Mouse (Mus musculus) retina, postnatal 7 days (tissue): ENCODE results near the gene Klk8.

Experiments used
- DNase-seq: peaks from one replicate; pipeline ENCODE4 v3.0.0-alpha.2; 2012; ENCODE audit warnings: low read depth, low spot score

Gene Klk8

GRCm38 (mm10) chr7:43791591-43791990 is 5.8 kb upstream of the Klk8 start, which contains the start of gene Klk9:
Klk9 (plus strand) TSS chr7:43791891.
- DNase-seq = no peak

DNA sequence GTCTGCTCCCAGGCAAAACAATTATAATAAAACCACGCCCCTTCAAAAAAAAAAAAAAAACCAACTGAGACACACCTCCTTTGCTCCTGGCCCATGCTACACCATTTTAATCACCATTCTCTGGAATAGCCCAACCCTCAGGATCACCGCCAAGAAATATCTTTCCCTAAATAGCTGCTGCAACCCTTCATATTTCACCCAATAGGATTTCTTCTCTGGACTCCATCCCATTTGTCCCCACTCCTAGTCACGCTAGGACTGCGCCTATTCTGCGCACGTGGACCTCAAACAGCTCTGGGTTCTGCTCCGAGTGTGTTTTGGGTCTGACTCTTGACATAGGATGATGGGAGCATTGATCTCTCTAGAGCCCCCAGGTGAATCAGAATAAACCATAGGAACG is 1.0 kb upstream of the Klk8 start:
- DNase-seq = no peak

DNA sequence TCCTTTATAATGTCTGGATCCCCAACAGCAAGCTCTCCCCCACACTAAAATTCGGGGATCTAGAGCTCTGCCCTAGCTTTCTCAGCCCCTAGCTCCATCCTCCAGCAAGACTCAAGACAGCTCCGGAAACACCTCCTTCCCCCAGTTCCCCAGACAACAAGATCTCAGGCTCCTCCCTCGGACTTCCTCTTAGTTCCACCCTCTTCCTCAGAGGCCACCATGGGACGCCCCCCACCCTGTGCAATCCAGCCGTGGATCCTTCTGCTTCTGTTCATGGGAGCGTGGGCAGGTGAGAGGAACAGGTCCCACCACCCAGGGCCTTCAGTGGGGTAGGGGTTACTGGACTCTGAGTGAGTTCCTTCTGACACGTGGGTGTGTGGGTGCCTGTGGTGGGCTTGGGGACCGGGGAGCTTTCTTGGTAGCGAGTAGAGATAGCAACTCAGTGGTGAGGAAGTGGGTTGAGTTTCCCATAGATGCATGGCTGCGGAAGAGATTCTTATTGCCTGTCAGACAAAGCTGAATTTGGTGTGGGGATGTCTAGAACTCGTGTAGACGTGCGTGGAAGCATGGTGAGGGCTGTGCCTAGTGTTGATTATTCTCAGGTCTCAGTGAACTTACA is 576 bp downstream of the Klk8 start:
- no peak for DNase-seq

GRCm38 (mm10) chr7:43799876-43800275 is 2.5 kb downstream of the Klk8 start:
- DNase-seq = no peak

DNA sequence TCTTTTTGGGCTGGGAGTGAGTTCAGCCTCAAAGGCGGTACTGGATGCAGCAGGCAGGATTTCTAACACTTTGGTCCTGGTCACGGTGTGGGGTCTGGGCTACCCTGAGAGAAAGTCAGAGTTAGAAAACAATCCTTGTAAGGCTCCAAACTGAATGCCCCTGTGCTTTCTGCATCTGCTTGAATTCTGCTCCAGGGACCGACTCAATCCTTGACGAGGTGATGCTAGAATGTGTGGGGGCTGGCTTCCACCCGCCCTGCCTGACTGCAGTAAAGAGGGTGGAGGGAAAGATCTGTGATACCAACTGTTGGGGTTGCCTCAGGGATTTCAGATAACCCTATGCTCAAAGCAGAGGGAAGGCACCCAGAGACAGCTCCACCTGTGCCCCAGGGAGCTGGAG is 13.6 kb downstream of the Klk8 start, which contains the start of gene Klk7:
TSS of gene Klk7 (plus strand) at position 301 of the 400 bp plus-strand sequence.
- no peak for DNase-seq

DNA sequence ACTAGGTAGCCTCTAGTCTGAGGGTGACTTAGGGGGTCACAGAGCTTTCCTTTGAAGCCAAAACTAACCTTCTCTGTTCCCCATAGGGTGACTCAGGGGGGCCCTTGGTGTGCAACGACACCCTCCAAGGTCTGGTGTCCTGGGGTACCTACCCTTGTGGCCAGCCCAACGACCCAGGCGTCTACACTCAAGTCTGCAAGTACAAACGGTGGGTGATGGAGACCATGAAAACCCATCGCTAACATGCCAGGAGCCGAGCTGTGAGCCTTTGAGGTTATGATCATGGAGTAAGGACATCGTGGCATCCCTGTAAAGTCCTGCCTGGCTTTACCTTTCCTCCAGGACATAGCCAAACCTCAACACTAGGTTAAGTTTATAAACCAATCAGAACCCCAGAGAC is 17.8 kb downstream of the Klk8 start:
- no peak for DNase-seq

DNA sequence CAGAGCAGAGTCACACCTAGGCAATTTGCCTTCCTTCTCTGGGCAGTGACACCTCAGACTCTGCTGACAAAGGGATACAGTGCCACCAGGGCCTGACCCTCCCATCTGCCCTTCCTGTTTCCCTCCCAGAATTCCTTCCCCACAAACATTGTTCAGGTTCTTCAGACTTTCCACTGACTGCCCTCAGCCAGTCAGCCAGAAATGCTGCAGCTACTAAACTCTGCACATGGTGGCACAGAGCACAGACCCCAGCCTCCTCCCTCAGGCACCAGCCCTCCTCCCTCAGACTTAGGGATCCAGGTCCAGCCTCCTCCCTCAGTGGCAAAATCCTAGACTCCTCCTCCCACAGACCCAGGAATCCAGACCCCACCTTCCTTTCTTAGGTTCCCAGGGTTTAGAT is 19.4 kb downstream of the Klk8 start:
- no peak for DNase-seq

- DNase-seq = no peak
Observed at GRCm38 (mm10) chr7:43821581-43821980, 24.2 kb downstream of the Klk8 start.

DNA sequence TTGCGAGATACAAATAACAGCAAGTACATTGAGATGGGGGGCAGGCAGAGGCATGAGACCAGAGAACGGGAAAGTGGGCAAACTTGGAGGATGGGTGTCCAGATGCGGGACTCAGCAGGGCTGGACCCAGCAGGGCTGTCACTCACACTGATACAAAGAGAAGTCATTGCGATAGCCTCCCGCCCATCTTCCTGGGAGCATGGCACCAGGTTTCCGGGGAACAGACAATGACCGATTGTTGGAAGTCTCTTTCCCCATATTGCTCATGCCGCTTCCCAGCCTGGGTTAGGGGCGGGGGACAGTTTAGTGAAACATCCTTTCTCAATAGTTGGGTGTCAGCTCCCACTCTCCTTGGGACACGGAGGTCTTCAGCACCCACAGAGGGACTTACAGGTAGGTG is 26.8 kb downstream of the Klk8 start, which contains the start of gene Klk6:
TSS of gene Klk6 (plus strand) at position 301 of the 400 bp plus-strand sequence.
- no peak for DNase-seq

- no peak for DNase-seq
Observed at GRCm38 (mm10) chr7:43826056-43826455, 28.7 kb downstream of the Klk8 start.

DNA sequence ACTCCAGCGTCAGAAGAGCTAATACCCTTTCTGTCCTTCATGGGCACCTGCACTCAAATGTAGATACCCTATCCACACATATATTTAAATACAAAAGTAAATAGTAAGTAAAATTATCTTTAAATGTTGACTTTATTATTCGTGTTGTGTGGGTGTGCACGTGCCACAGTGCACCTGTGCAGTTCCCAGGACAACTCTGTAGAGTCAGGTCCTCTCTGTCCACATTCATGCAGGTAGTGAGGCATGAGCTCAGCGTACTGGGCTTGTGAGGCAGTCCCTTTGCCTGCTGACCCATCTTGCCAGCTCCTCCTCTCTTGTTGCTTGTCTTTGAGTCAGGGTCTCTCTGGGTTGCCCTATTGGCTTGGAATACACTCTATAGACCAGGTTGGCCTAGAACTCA is 30.3 kb downstream of the Klk8 start:
- DNase-seq = no peak

DNA sequence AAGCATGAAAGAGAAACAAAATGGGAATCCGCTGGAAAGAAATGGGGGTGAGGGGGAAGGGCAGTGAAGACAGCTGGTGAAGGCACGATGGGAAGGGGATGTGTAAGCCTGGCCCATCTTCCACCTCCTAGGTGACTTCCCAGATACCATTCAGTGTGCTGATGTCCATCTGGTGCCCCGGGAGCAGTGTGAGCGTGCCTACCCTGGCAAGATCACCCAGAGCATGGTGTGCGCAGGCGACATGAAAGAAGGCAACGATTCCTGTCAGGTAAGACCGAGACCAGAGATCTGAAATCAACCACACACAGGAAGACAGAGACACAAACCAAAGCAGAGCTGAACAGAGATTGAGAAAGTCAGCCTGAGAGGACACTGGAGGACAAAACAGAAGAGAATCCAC is 31.6 kb downstream of the Klk8 start:
- DNase-seq = no peak

GRCm38 (mm10) chr7:43841701-43842100 is 44.3 kb downstream of the Klk8 start, which contains the start of gene Klk5:
Klk5 (plus strand) TSS chr7:43841971.
- no peak for DNase-seq

- no peak for DNase-seq
Observed at GRCm38 (mm10) chr7:43843801-43844200, 46.4 kb downstream of the Klk8 start.

DNA sequence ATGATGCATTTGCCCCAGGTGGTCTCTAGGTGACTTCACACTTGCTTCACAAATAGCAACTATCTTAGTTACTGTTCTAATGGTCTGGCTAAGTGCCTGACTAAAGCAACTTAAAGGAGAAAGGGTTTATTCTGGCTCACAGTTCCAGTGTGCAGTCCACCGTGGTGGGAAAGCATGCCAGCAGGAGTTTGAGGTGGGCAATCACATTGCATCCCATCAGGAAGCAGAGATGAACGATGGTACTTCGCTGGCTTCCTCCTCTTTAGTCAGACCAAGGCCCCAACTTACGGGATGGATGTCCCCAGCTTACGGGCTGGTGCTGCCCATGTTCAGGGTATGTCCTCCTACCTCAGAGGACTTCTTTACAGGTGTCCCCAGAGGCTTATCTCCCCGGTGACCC is 54.2 kb downstream of the Klk8 start:
- DNase-seq = no peak
